Mouse (Mus musculus) NIH3T3 (cell line): ENCODE data around the gene Prkag1.

Source experiments
- DNase-seq: peaks from one replicate; pipeline ENCODE4 v3.0.0-alpha.2; 2012; ENCODE audit warnings: low read depth

Gene Prkag1

DNA sequence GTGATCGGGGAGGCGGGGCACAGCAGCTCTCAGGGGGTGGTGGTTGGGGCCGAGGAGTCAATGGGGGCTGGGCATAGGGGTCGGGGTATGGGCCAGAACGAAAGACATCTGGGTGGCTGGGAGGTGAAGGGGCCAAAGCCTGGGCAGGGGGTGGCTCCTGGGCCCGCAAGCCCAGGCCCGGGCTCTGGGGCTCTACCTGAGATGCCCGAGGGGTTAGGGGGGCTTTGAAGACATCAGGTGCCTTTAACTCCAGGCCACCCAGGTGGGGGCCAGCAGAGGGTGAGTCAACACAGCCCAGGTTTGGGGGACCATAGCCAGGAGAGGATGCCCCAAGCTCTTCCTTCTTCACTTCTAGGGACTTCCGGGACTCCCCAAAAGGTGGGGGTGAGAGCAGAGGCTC, 21.4 kb upstream of the Prkag1 start:
- DNase-seq = no peak

DNA sequence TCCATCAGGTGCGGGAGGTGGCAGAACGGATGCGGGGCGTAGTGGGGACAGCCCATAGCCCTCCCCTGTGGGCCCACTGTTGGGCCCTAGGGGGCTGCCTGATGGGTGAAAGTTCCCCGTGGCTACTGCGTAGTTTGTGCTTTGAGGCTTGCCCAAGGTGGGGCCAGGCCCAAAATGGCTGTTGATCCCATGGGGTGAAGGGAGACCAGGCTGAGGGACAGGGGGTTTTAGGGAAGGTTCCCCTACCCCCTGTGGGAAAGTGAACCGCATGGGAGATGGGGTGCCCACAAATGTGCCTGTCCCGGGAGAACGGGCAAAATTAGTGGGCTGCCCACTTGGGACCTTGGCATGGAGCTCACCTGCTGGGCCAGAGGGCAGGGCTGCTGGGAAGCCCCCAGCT, 20.8 kb upstream of the Prkag1 start:
- no peak for DNase-seq

DNA sequence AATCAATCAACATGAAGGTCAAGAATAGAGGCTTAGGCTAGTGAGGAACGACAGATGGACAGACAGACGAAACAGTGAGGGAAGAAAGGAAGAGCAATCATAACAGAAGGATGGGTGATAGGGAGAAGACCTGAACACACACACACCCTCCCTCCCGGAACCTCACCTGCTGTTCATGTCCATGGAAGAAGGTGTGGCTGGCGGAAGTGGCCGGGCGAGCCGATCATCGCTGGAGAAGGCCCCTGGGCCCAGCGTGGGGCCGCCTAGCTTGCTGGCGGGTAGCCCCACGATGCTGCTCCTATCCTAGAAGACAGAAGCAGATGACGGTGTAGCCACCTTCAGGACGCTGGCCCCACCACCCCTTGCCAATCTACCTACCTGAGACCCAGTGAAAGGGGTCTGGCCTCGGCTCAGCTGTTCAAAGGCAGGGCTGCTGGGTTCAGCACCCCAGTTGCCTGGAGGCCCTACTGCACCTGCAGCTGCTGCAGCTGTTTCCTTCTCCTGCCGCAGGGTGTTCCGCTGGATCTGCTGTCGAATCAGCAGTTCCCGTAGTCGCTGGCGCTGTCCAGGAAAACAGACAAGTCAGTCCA, 20.0 kb upstream of the Prkag1 start:
- DNase-seq = no peak

DNA sequence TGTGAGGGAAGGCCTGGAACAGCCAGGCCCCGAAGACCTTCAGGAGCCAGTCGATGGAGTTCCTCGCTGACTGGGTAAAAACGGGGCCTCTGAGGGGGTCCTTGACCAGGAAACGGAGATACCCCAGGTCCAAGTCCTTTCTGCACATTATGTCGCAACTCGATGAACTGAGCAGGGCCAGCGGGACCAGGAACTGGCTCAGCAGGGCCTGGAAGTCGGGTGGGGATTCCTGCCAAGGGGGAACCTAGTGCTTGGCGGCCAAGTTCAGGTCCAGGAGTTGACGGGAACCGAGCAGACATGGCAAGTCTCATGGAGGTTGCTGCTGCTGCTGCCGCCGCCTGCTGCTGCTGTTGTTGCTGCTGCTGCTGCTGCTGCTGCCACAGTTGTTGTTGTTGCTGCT, 19.3 kb upstream of the Prkag1 start:
- no peak for DNase-seq

DNA sequence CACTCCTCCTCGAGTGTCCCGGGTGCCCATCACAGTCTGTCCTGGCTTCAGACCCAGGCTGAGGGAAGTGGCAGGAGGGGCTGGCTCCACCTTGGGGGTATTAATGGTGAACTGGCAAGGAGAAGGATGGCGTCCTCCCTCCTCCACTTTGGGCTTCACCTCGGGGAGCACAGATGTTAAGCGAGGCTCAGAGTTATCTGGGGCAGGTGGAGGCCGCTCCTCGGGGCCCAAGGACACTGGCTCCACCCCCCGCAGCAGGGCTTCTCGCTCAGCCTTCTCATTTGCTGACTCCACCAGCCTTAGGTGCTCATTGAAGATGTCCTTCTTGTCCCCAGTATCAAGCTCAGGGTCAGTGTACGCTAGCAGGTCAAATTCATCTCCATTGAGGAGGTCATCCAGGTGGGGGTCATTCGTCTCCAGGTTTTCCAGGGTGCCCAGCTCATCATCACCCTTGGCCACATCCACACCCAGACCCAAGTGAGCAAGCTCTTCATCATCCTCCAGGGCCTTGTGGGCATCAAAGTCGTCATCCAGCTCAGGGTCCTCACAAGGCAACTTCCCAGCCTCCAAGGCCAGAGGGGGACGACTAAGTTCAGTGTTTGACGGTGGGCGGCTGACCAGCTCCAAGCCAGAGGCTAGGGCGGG, 18.8 kb upstream of the Prkag1 start:
- no peak for DNase-seq

DNA sequence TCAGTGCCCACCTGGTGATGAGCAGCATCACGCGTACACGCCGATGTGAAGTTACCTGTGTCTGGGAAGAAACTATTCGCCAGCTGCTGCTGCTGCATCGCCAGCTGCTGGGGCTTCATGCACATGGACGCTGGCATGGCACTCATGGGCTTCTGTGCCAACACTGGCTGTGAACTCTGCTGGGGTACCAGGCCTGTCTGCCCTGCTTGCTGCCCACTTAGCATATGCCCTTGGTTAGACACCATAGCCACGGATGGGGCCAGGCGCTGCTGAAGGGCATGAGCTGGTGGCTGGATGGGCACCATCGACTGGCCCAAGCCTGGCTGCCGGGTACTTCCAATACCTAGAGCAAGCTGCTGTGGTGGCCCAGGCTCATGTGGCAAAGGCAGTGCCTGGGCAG, 17.8 kb upstream of the Prkag1 start:
- no peak for DNase-seq

DNA sequence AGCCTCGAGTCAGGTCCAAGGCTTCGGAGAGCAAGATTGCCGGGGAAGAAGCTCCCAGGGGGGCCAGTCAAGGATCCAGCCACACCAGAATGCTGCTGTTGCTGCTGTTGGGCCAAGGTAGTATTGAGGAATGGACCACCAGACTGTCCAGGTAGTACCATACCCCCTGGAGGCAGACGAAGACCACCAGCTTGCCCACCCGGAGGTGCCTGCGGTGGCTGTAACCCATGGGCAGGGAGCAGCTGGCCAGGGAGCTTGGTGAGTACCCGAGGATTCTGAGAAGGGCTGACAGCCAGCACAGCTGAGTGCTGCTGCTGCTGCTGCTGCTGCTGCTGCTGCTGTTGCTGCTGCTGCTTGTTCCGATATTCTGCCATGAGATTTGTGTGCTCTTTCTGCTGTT, 14.8 kb upstream of the Prkag1 start:
- DNase-seq = no peak

DNA sequence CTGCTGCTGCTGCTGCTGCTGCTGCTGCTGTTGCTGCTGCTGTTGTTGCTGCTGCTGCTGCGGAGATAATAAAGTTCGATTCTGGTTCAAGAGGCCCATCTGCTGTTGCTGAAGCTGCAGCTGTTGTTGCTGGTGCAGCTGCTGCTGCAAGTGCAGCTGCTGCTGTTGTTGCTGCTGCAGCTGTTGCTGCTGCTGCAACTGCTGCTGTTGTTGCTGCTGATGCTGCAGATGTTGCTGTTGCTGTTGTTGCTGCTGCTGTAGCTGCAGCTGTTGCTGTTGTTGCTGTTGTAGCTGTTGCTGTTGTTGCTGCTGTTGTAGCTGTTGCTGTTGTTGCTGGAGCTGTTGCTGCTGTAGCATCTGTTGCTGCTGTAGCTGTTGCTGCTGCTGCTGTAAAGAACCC, 13.8 kb upstream of the Prkag1 start:
- no peak for DNase-seq

DNA sequence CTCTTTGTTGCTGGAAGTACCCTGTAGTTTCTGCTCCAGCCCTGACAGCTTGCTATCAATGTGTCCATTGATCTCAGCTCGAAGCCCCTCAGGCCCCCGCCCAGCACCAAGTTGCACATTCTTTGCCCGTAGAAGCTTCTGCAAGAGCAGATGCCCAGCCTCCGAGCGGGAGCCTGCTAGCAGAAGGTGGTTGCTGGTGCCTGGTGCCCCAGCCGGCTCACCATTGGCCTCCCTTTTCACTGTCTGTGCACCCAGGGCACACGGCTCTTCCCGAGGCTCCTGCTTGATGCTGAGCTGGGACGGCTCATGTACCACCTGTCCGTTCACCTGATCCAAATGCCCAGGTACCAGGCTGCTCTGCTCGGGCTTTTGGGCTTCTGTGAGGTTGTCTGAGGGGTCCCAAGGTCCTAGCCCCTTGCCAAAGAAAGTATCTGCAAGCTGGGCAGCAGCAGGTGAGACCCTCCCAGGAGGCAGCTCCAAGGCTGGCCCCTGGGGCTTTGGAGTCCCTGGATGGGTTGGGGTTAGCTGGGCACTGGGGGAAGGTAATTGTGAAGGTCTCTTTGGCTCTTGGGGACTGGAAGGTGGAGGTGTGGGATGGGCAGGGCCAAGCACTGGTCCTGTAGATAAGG, 12.4 kb upstream of the Prkag1 start:
- no peak for DNase-seq

DNA sequence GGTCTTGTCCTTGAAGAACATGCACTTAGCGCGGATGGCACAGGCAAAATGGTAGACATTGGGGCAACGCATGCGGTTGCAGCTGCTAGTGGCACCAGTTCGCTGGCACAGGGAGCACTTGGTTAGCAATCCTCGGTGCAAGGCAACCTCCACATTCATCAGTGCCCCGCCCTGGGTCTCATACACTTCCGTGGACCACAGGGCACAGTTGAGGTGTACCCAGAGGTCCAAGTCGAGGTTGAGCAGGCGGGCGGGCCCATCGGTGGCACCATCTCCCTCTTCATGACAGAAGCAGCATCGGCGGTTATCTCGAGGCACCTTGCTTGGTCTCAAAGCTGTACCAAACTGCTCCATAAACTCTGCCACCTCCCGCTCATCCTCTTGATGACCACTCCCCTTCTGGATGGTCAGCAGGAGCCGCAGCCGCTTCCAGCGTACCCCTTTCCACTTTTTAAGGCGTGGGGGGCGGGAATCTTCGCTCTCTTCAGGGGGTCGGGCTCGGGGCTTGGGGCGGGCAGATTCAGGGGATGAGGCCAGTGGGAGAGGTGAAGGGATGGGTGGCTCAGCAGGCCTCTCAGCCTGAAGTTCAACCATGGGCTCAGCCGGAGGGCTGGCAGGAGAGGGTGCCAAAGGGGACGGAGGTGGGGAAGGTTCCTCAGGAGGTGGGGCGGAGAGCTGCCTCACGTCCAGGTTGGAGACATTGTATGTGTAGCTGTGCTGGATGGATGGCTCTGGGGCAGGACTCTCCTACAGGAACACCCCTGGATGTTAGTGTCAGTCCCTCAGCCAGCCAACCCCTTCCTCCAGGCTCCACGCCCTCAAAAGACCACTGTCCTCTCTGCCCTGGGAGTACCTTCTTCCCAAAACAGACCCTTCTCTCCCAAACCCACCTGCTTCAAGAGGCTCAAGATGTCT, 8.6 kb upstream of the Prkag1 start:
- DNase-seq = no peak

DNA sequence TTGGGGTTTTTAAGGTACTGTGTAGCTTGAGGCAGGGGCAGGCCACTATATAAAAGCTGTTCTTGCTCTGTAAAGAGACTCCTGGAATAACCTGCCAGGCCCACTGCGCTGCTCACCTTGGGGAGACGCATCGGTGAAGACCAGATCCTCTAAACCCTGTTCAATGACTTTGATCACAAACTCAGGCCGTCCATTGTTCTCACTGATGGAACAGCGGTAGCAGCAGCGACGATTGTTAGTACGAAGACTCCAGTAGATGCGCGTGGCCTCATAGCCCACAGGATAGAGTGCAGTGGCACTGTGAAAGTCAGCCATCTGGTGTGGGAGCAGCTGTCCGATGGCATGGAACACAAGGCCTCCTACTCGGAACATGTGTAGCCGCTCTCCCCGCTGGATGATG, 7.8 kb upstream of the Prkag1 start:
- no peak for DNase-seq

DNA sequence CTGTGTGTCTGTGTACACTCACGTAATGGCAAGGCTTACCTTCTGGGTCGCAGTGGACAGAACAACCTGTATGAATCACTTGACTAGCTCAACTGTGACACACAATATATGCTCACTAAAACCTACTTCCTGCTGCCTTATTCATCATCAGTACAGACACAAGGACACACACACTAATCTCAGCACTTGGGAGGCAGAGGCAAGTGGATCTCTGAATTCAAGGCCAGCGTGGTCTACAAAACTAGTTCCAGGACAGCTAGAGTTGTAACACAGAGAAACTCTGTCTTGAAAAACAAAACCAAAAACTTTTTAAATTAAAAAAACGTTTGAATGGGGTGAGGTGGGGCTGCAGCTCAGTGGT, 6.4 kb upstream of the Prkag1 start:
- no peak for DNase-seq

DNA sequence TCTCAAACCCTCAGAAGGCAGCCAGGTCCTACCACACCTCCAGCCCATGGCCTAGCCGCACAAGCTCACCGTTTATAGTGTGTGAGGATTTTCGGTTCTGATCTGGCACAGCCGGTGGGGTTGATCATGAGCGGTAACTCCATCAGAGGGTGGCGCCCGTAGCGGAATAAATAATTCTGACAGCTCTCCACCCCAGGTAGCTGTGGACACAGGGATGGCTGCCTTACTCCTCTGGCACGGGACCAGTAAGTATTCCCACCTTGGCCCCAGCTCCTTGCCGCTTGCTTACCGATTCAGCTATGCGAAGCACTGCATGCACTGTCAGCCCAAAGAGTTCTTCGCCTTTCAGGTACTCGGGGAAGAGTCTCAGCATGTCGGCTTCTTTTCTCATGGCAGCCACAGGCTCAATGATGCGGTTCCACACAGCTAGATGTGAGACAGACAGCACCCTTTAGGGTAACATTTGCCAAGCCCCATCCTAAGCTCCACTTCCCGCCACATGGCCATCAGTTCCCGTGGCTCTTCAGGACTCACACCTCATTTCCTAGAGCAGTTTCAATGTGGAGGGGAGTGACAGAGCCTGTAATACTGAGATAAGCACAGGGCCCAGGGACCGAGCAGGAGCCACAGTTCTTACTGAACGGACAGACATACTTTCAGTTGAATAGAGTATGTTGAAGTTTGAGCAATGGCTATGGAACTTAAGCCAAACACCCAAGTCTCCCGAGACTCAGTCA, 5.9 kb upstream of the Prkag1 start:
- DNase-seq = no peak

DNA sequence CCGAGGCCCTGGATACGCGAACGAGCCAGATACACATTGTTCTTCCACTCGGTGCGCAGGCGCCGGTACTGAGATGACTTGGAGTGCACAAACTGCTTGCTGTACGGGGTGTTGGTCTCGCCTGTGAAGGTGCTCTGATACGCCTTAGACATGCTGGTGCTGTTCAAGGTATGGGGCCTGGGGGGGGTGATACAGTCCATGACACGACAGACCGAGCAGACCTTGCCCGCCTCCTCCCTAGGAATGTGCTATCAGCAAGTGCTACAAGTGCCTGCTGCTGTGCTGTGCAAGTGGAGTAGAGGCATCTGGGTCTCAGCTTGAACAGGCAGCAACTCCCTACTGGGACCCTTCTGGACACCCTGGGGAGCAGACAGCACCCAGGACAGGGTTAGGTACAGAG, 4.0 kb upstream of the Prkag1 start:
- no peak for DNase-seq

DNA sequence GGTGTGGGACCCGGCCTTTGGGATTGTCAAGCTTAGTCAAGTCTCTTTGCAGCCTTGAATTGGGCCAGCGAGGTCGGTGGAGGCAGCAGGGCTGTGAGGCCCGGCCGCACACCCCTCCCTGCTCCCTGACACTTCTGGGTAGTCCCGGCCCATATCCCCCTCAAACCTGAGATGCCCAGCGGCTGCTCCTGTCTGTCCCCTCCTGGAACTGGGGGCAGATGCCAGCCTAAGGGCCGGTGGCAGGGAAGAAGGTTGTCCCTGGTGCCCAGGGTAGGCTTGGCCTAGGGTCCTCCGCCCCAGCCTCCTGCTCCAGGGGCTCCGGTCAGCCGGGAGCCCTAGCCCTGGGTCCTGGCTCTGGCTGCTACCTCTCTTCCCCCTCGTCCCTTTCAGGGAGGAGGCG, 2.7 kb upstream of the Prkag1 start:
- no peak for DNase-seq

DNA sequence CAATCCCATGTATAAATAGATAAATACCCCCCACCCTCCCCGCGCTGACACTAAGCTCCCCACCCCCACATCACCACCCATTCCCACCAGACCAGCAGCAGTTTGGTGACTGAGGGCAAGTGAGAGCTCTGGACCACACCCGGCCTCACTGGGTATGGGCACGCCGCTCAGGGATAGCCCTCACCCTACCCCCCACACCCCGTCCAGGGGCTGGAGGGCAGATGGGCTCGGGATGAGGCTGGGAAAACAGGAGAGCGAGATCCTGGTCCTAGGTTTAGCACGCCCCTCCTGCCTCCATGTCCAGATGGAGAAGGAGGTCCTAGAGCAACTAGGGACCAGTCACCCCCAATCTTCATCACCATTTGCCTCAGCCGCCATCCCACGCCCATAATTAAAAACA, 2.0 kb upstream of the Prkag1 start:
- no peak for DNase-seq

DNA sequence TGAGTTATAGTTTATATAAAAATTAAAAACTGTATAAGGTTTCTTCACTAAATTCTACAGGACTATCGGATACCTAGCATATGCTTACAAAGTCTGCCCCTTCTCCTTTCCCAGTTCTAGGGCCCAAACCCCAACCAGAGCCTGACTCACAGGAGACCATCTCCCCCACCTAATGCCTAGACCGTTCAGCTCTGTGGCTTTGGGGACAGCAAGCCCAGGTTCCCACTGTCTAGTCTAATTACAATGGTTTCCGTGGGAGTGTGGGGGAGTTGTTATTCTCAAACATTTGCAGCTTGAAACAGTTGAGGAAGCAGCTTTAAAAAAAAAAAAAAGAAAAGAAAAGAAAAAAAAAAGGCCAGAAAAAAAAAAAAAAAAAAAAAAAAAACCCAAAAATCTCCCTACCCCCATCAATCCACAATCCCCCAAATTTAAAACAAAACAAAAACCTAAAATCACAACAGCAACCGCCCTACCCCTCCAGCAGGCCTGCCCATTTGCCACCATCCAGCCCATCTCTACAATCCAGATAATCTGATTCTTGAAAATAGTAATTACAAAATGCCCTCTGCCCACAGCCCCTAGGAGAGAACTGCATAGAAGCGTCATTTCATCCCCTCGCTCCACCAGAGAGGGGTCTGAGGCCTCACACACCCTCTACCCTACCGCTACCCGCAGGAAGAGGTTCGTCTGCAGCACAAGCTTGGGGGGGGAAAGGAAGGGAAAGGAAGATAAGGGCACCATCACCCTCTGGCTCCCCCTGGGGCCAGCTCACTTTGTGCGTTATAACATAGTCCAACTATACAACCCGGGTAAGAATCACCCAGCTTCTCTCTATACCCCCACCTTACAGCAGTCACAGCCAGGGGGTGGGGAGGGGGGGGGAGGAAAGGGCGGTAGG, 1.1 kb upstream of the Prkag1 start:
- DNase-seq = peak; percentile 49

DNA sequence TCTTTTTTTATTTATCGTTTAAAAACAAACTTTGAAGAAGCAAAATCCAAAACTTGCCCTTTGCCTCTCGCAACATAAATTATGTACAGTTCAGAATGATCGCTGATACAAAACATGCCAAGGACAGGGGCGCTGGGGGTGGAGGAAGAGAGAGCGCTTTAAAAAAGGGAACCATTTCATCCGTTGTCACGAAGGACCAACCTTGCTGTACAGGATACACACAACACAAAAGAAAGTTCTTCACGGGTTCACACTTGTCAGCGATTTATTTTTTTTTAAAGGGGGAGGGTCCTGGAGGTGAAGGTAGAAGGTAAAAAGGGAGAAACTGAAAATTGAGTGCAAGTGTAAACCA, 339 bp upstream of the Prkag1 start:
- no peak for DNase-seq

DNA sequence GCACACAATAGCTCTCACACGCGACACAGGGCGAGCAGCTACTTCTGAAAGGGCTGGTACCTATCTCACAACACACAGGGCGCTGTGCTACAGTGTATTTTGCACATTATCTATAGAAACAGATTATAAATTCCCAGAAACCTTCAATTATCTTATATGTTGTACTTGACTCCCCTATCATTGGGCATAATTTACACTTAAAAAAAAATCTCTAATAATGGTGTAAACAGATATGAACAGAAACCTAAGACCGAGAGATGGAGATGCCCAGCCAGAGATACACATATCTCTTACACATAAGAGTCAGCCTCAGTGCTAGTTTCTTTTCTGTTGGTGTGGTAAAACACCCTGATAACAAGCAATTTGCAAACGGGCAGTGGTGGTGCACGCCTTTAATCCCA, 3.7 kb downstream of the Prkag1 start:
- DNase-seq = no peak

DNA sequence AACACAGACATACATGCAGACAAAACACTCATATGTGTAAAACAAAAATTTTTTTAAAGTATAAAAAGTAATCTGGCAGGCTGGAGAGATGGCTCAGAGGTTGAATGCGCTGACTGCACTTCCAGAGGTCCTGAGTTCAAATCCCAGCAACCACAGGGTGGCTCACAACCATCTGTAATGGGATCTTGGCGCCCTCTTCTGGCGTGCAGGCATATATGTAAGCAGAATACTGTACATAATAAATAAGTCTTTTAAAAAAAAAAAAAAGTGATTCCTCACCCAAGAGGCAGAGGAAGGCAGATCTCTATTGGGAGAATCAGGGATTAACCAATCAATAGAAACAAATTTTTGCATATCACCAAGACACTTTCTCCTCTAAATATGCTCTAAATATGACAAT, 7.9 kb downstream of the Prkag1 start:
- DNase-seq = peak; percentile 63

DNA sequence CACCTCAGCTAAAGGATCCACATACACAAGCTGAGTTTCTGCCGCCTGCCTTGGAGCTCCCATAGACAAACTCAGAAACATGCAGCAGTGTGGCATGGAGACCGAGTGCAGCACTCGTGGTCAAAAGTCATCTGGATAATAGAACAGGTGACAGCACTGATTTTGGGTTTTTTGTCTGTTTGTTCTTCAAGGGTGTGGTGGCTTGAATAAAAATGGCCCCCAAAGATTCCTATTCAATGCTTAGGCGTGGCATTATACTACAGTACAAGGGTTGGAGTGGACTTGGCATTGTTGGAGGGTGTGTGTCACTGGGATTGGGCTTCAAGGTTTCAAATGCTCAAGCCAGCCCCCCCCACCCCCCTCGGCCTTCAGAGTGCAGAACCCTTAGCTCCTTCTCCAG, 9.2 kb downstream of the Prkag1 start:
- no peak for DNase-seq
